Mouse (Mus musculus) right cerebral cortex, postnatal 14 days (tissue): ENCODE measurements around the gene Zfp870.
"Not testable (repeated sequence)": the region's sequence is repeated elsewhere in the genome, so short reads cannot be mapped to it uniquely, and the experiment has no call there.

ENCODE experiments used
- DNase-seq: peaks from one replicate; pipeline ENCODE4 v3.0.0; 2022

The Zfp870 gene

DNA sequence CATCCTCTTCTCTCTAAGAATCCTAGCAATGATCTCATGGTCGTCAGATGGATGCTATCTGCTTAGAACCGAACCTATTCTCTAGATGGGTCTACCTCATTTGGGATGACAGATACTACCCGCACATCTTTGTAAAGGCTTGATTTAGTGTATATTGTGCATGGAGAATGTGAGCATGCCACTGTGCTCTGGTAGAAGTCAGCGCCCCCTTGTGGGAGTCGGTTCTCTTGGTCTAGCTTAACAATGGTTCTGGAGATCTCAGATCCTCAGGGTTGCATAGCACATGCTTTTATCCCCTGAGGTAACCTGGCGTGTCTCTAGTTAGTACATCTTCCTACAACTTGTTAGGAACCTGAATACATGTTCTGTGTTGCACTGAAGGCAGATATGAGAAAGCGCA lies 24.2 kb downstream of the Zfp870 start:
- DNase-seq = not testable (repeated sequence)

DNA sequence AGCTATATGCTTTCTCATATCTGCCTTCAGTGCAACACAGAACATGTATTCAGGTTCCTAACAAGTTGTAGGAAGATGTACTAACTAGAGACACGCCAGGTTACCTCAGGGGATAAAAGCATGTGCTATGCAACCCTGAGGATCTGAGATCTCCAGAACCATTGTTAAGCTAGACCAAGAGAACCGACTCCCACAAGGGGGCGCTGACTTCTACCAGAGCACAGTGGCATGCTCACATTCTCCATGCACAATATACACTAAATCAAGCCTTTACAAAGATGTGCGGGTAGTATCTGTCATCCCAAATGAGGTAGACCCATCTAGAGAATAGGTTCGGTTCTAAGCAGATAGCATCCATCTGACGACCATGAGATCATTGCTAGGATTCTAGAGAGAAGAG lies 34.7 kb downstream of the Zfp870 start:
- not testable (repeated sequence) for DNase-seq

DNA sequence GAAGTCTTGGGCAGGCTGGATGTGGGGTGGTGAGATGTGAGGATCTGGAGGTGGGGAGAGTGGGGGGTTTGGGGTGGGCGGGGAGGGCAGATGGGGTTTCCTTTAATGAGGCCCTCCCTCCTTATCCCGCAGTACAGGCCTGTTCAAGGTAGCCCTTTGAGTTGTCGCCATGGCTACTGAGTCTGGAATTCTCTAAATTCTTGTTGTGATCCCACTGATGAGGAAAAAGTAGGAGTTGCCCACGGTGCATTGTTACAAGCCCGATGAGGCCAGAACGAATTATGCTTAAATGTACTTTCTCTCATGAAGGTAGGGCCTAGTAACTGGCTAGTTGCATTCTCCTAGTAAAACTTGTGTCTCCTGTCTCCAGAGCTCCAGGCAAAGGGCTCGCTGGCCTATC lies 39.9 kb downstream of the Zfp870 start:
- DNase-seq = no peak

DNA sequence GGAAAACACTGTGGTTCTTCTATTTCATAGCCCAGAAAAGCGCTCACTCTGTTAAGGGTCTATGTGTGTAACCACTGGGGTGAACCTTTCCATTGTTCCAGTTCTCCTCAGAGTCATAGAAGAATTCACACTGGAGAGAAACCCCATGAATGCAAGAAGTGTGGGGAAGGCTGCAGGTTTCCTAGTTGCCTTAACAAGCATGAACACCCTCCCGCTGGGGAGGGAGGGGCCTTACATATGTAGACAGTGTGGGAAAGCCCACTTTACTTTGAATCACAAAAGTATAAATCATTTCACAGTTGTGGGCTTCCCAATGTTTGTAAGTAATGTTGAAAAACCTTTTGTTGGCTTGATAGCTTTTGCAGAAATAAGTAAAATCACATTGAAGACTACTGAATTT lies 50.1 kb downstream of the Zfp870 start:
- no peak for DNase-seq

DNA sequence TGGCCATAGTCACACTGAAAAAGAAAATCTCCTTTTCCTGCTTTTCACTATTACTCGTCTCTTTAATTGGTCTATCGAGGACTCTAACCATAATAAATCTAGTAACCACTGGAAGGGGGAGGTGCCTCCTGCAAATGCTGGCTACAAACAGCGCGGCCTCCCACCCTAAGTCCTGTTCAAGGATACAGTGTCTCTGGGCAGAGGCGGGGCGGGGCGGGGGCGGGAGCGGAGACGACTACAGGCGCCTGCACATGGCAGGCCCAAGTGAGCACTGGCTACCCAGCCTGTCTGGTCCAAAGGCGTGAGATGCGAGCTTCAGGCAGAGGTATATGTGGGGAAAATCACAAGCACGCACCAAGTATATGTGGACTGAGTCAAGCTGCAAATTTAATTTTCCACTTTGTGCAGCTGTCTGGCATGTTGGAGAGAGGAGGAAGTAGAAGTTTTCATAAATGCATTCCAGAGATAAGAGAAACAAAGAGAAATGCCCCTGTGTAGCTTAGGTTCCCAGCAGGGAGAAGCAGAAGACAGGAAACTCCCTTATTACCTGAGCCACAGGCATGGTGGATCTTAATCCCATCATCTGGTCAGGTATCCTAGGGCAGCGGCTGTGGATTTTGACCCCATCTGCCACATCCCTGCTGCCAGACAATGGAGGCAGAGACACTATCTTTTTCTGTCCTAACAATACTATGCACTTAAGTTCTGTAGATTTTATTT lies 52.2 kb downstream of the Zfp870 start:
- no peak for DNase-seq

DNA sequence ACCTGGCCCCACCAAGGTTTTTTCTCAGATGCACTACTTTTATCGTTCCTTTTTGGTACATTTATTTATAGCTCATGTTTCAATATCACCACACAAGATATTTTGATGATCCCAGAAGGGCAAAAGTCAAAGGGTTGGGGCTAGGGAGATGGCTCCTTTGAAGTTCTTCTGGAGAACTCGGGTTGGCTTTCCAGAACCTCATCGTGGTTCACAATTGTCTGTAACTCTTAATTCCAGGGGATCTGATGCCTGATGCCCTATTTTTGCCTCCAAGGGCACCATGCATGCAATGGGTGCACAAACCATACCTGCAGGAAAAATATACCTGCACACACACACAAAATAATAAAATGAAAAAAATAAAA lies 61.0 kb downstream of the Zfp870 start:
- no peak for DNase-seq

DNA sequence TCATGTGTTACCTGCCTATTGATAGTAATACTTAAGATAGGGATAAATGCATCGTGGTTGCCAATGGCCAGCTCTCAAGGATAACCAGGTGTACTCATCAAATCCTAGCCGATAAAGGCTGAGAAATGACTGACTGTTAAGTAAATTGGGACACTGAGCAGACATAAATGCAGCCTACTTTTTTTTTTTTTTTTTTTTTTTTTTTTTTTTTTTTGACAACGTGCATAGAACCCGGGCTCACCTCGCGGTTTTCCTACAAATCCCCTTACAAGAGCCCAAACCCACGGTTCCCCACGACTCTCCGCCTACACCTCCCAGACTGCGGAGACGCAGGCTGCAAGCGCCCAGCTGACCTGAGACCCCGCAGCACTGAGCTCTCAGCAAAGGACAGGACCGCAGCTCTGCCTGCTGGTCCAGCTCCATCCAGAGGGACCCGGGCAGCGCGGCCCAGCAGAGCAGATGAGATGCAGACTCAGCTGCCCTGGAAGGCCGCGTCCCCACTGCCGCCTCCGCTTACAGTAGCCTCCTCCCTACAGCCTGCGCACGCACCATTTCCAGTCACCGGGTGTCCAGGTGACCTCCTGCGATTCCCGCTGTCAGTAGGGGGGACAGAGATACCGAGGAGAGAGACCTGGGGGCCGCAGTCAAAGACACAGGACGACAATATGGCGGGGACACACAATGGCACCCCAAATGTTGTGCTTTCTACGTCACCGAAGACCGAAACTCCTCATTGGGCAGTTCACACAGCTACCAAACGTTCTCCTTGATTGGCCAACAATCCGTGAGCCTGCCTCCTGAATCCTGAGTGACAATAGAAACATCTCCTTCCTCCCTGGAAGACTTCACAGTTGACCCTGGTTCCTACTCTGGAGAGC lies 61.7 kb downstream of the Zfp870 start, which contains the start of gene Zfp799:
TSS of gene Zfp799 (minus strand) at position 722 of the 878 bp plus-strand sequence.
- DNase-seq = peak; percentile 69
